Mouse (Mus musculus) heart, postnatal 25 days (tissue): ENCODE data around the gene Hdac9. TPM values are rescaled to one million over a fixed set of nuclear protein-coding genes. Genes with fewer than 3 reads are reported as not detected.

Experiments
- DNase-seq: peaks from one replicate; pipeline ENCODE4 v3.0.0; 2022; ENCODE audit warnings: low spot score
- intact Hi-C: fragments of 180-260 bp; cut with DNase I; formaldehyde crosslinking; loops from one replicate; pipeline ENCODE4 v1.15.1; 2025
- total RNA-seq, 2 experiments: library from RNA; stranded (reverse); gene quantifications; 2 replicates each; pipeline ENCODE4 v1.2.3; 2021

The Hdac9 gene
- 10 to 100 TPM; 20.5 to 26.8 TPM for total RNA-seq

DNA sequence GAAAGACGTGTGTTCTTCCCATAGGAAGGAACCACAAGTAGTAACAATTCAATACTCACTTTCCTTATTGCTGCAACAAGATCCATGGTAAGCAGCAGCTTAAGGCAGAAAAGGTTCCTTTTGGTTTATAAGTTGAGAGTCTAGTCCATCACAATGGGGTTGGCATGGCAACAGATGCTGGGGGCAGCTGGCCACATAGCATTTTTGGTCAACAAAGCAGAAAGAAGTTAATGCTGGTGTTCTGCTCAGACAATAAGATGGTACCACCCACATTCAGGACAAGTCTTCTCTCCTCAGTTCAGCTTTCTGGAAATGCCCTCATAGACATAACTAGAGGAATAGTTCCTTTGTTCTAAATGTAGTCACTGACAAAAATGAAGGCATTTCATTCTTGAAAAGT is at the start of gene Hdac9:
Hdac9 (minus strand) TSS at position 101 of the 400 bp plus-strand sequence.
- intact Hi-C loops = no loop called here
- DNase-seq = no peak

DNA sequence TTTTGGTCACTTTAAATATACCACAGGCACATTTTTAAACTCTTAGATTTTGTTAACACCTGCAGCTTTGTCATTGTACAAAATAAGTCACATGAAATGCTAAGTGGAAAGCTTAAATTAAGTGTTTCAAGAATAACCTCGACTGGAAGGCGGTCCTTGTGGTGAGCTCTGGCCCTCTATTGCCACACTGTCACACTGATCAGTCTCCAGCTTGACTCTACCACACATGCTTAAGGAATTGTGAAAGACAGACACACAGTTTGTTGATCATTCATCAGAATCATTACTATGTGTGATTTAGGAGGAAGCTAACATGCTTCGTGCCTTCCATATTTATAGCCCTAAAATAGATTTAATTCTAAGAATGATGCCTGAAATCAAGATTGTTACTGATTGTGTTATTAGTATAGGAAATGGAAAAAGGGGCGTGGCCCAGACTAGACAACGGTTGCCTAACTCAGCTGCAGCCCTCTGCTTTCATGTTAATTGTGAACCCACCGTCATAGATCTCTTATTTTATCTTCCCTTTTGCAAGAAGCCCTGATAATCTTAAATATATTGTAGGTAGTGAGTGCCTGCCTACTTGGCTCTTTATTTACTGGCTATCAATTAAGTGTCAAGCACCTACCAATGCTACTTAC is 32.3 kb upstream of the Hdac9 start:
- DNase-seq = no peak
- intact Hi-C loops = no loop called here

DNA sequence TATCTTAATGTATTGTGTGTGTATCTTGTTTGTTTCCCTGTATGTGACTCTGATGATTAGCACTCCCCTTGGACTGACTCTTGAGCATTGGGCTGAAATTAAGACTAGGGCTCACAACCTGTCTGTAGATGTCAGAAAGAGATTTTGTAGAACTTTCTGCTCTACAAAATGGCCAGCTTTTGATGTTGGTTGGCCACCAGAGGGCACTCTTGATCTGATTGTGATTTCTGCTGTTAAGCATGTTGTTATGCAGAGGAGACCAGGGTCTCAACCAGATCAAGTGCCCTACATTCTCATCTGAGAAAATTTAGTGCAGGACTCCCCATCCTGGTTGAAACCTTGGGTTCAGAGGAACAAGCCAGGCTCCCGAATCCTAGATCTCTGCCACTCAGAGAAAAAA is 21.0 kb upstream of the Hdac9 start:
- DNase-seq = no peak
- intact Hi-C loops = no loop called here

GRCm38 (mm10) chr12:34908008-34908407 is 8.9 kb downstream of the Hdac9 start:
- DNase-seq = no peak
- intact Hi-C loops = loop anchor here (10.0 kb wide), 3 partner anchors 213 to 277 kb away; no protein-coding TSS in a partner anchor

GRCm38 (mm10) chr12:34907506-34907850 is 9.4 kb downstream of the Hdac9 start:
- DNase-seq = no peak
- intact Hi-C loops = loop anchor here (10.0 kb wide), 3 partner anchors 213 to 277 kb away; no protein-coding TSS in a partner anchor

DNA sequence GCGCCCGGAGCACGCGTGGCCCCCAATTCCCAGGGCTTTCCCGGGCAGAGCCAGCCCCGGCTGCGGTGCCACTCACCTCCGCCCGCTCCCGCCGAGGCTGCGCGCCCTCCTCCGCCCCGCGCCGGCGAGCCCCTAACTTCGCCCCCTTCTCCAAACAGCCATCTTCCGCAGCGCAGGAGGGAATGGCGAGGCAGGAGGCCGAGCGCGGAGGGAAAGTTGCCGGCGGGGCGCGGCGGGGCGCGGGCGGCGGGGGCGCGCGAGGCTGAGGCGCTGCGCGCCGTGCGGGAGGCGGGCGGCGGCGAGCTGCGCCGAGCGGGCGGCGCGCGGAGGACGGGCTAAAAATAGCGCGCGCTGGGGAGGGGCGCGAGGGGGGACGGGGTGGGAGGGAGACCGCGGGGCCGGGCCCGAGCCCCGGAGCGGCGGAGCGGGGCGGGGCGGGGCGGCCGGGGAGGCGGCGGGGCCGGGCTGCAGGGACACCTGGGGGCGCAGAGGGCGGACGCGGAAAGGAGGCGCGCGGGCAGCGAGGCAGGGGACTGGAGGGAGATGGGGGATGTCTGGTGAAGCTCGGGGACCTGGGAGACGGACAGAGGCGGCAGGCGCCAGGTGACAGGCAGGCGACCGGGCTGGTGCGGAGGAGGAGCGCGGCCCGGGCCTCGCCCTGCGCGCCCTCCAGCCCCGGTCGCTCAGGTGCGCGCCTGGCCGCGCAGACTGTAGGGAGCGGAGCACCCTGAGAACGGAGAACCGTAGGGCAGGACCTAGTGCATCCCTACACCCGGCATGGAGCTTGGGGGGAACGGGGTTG is 10.0 kb downstream of the Hdac9 start:
- DNase-seq = no peak
- intact Hi-C loops = loop anchor here (10.0 kb wide), 3 partner anchors 212 to 278 kb away; no protein-coding TSS in a partner anchor

GRCm38 (mm10) chr12:34906376-34906703 is 10.6 kb downstream of the Hdac9 start:
- intact Hi-C loops = loop anchor here (10.0 kb wide), 3 partner anchors 212 to 278 kb away; no protein-coding TSS in a partner anchor
- DNase-seq = no peak

- intact Hi-C loops = loop anchor here (10.0 kb wide), 3 partner anchors 205 to 285 kb away; no protein-coding TSS in a partner anchor
- no peak for DNase-seq
Observed at GRCm38 (mm10) chr12:34900241-34900640, 16.7 kb downstream of the Hdac9 start.

- no peak for DNase-seq
- intact Hi-C loops = no loop called here
Observed at GRCm38 (mm10) chr12:34894867-34895266, 22.0 kb downstream of the Hdac9 start.

- intact Hi-C loops = no loop called here
- no peak for DNase-seq
Observed at GRCm38 (mm10) chr12:34888694-34889093, 28.2 kb downstream of the Hdac9 start.

DNA sequence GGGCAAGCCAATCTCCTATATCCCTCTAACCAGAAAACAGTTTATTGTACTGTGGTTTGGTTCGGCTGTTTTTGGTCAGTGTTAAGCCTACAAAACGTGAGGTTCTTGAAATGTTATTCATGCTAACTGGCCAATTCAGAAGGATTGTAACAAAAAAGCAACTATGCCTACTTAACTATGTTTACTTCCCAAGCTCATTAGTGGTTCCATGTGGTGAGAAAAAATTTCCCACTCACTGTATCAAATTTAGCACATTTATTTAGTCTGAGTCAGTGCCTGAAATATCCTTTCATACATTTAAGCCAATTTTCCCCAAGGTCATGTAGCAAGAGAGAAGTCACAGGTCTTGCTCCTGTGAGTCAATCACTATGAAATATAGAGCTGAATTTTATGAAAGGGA is 42.0 kb downstream of the Hdac9 start:
- intact Hi-C loops = no loop called here
- no peak for DNase-seq

DNA sequence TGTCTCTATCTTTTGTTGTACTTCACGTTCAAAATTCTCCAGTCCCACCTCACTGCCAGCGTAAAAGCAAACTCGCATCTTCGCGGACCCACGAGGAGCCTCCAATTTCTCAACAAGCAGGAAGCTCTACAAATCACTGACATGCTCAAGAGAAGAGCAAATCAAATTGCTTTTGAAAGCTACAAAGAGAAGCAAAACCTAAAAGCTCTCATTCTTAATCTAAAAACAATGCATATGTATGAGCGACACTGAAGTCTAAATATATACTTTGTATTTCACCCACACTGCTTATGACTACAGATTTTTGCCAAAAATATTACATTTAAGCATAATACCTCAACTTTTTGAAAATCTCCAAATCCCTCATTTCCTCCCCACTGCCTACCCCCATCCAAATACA is 45.9 kb downstream of the Hdac9 start:
- no peak for DNase-seq
- intact Hi-C loops = no loop called here

DNA sequence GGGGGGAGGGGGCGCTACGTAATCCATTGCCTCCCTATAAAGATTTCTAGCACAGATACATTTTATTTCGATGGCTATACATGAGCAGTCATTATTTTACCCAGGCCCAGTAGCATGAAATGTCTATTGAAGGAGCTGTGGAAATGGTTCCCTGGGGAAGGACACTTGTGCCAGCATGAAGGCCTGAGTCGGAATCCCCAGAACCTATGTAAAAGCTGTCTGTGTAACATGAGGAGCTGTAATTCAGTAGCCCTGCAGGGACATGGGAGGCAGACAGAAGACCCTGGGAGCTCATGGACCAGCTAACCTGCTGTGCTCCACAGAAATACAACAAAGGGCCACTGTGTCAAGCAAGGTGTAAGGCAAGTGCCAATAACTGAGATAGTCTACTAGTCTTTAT is 75.7 kb downstream of the Hdac9 start:
- no peak for DNase-seq

GRCm38 (mm10) chr12:34837318-34837717 is 79.6 kb downstream of the Hdac9 start:
- no peak for DNase-seq
- intact Hi-C loops = no loop called here

More for the DNA sequence above, 75.7 kb downstream of the Hdac9 start:
- intact Hi-C loops = no loop called here

GRCm38 (mm10) chr12:34836864-34837263 is 80.0 kb downstream of the Hdac9 start:
- DNase-seq = no peak
- intact Hi-C loops = no loop called here

DNA sequence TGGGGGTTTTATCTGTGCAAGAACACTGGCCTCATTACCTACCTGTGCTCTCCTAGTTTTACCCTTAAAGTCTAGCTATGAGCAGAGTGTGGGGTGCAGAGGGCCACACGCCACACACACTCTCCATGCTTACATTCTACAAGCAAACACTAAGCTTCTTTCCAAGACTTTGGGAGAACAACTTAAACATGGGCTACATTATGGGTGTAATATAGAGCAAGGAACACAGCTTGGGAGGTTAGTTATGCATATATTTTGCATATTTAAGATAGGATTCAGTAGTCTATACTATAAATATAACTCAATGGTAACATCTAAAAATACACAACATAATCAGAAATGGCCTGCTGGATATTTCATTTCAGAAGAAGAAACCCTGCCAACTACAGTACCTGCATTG is 80.8 kb downstream of the Hdac9 start:
- no peak for DNase-seq
- intact Hi-C loops = no loop called here

DNA sequence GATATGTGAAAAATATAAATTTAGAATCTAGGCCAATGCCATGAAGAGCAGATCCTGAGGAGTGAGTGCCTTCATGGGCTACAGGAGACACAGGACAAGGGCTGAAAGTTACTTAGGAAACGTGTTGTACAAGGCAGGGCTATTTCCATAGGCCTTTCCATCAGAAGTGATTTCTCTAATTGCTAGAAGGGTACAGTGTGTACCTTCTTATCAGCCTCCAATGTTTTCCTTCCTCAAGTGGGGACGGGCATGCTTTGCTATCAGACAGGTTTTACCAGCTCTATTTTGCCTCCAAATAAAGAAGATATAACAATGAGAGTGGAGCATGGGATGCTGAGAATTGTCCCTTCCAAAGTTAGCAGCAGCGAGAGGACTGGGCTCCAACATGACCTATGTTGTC is 81.4 kb downstream of the Hdac9 start:
- intact Hi-C loops = no loop called here
- no peak for DNase-seq

DNA sequence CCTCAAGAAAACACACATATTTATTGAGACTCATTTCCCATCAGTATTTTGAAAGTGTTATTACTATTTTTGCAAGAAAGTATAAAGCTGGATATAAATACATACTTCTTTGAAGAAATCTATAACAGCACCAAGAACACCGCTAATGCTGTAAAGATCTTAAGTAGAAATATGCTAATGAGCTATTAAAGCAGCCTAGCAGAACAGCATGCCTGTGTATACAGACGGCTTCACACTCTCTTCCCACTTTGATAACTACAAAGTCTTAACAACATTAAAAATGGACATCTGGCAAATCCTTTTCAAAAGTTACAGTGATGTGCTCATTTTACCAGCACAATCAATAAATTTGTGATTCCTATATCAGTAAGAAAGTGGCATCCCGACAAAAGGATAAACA is 88.2 kb downstream of the Hdac9 start:
- intact Hi-C loops = no loop called here
- no peak for DNase-seq

DNA sequence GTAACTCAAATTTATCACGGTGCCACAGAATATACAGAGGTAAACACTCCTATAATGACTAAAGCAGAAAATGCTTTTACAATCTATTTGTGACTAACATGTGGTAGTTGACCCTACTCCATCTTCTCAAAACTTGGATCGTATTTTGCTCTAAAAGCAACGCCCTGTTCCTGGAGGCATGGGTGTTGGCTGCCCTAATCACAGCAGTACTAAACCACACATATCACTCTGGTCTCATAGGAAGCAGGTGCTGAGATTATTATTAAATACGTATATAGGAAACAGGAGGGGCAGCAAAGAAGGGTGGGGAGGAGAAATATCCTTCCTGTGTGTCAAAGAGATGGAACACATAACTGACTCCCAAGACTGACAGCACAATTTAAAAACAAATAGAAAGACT is 90.0 kb downstream of the Hdac9 start:
- intact Hi-C loops = no loop called here
- DNase-seq = no peak

- intact Hi-C loops = no loop called here
Observed at GRCm38 (mm10) chr12:34820229-34820628, 96.7 kb downstream of the Hdac9 start.

More at GRCm38 (mm10) chr12:34820229-34820628, 96.7 kb downstream of the Hdac9 start:
- no peak for DNase-seq
